Mouse (Mus musculus): ENCODE data around the gene Clasrp.

The Clasrp gene

DNA sequence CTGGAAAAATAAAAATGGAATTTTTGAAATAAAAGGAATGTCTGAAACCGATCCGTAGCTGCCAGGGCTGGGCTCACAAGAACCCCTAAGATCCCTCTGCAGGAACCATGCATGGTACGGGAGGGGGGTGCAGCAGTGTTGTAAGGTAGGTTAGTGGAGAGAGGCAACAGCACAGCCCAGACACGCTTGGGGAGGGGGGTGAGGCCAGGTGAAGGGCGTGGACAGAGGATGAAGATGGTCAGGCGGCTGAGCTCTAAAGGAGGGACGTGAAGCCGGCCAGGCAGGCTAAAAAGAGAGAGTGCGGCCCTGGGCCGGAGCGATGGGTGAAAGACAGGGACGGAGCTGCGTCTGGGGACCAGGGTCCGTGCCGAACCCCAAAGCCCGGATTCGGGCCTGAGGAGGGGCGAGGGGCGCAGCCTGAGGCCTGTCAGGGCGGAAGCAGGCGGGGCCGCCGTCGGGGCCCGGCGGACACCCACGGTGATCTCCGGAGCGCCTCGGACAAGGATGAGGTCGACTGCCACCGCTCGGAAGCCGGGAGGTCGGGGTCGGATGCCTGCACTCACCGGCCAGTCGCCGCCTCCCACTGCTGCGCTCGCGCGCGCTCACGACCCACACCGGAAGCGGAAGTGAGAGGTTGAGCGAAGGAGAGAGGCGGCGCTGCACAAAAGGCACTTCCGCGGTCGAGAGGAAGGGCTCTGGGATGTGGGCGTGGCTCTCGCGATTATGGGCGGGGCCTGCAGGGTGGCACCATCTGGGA, at the start of gene Clasrp:
Gene Clasrp, minus strand, starts transcription at position 638 of the 757 bp plus-strand sequence.
- DNase-seq (ENCODE audit: low read depth): peak; percentile 94

DNA sequence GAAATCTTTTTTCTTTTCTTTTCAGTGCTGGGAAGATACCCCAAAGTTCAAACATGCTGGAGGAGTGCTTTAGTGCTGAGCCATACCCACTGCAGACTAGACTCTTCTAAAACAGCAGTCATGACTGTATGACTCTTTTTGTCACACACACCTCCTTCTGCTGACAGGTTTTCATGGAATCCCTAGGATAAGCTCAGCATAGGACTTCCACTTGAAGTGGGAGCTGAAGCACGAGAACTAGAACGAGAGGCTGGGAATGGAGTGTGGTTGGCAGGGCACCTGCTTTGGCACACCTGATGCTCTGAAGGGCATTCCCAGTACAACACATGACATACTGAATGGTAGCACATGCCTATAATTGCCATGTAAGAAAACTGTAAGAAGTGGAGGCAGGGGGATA, 48.3 kb upstream of the Clasrp start:
- no peak for DNase-seq (ENCODE audit: low read depth)

DNA sequence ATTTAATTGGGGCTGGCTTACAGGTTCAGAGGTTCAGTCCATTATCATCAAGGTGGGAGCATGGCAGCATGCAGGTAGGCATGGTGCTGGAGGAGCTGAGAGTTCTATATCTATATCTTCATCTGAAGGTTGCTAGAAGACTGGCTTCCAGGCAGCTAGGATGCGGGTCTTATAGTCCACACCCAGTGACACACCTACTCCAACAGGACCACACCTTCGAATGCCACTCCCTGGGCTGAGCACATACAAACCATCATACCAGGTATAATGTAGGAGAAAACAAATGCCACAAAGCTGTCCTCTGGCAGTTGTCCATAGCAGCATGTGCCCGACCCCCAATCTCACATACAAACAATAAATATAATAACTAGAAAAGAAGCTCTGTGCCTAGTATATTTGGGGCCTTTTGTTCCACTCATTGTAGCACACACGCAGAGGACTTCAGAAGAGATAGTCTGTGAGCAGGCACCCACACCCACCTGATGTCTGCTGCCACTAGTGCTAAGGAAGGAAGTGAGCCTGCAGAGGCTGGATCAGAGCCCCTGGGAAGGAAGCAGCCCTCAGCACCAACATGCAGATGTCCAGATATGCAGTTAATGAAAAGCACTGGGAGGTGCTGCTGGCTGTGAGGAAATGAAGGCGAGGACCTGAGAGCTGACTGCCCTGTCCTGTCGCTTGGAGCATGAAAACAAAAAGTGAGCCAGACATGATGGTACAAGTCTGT, 46.9 kb upstream of the Clasrp start:
- DNase-seq (ENCODE audit: low read depth): no peak

DNA sequence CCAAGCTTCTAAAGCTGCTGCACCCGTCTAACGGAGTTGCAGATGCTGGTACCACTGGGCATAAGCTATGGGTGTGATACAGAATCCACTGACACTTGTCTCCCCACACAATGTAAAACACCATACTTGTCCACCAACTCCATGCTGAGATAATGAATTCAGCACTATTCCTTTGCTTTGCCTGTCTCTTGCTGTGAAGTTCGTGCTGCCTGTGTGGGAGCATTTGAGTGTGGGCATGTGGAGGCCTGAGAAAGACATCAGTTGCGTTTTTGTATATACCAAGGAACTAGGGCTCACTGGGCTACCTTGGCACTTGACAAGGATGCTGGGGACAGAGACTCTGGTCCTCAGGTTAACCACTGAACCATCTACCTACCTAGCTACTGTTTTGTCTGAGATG, 36.9 kb upstream of the Clasrp start:
- no peak for DNase-seq (ENCODE audit: low read depth)

DNA sequence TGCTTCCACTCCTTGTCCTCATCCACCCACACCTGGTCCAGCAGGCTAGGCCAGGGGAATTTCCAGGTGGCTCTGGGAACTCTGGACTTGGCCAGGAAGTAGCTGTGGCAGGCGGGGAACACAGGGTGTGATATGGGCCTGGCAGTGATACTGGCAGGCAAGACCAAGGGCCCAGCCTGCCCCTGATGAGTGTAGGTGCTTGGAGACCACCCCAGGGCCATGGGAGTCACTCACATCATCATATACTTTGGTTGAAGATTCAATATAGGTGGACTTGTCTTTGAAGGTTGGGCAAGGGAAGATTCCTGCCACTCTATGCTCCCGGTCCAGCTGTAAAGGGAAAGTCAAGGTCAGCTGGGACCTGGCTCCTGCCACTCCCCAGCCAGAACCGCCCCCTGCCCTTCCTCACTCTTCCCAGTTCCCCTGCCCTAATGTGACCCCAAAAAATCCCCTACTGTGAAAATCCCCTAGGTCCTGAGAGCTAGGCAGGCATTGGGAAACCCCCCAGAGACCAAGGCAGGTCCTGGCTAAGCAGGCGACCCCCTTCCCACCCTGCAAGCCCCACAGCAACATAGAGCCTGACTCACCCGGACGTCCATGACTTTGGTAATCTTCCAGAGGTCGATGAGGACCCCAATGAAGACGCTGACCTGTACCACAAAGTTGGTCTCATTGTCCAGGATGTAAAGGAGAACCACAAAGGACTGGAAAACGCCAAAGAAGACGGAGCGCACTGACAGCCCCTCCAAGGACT, 31.0 kb upstream of the Clasrp start:
- DNase-seq (ENCODE audit: low read depth): no peak

DNA sequence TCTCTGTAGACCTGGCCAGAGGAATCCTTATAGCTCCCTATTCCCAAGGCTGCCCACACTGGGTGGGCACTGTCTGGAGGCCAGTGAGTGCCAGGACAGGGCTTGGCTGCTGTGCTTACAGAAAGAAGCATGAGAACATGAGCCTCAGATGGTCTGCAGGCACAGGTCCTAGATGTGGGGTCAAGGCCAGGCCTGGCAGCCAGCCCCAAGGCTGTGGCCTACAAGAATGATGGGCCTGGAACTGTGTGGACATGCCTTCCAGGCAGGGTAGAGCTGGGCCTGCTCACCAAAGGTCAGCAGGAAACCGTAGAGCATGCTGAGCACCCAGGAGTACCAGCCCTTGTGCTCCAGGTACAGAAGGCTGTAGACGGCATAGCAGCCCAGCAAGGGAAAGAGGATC, 30.3 kb upstream of the Clasrp start:
- DNase-seq (ENCODE audit: low read depth): no peak

DNA sequence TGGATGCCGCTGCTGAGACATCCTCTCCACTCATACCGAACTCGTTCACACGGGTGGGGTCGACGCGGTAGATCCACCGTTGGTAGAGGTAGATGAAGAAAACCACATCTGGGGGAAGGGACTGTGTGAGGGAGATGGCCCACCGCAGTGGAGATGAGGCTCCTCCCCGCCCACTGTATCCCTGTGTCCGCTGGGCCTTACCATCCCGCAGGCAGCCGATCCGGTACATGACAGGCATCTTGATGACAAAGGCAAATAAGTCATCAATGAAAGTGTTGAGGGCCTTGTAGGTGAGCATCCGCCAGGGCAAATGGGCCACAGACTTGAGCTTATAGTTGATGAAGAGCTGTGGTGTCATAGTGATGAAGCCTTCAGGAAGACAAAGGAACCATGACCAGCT, 29.6 kb upstream of the Clasrp start:
- DNase-seq (ENCODE audit: low read depth): no peak

DNA sequence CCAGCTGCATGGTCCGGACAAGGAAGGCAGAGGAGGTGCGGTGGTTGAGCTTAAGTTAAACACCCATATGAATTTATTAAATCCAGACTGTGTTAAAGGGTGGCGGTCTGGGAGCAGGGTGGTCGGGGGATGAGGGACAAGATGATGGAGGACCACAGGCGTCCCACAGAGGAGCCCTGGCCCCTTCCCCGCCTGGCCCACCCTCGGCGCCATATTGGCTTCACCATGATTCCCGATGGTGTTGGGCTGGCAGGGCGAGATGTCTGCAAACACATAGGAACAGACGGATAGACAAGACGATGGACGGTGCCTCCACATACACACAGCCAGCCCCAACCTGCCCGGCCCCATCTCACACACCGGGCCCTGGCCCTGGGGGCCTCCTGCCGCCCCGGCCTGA, 28.9 kb upstream of the Clasrp start:
- DNase-seq (ENCODE audit: low read depth): no peak

DNA sequence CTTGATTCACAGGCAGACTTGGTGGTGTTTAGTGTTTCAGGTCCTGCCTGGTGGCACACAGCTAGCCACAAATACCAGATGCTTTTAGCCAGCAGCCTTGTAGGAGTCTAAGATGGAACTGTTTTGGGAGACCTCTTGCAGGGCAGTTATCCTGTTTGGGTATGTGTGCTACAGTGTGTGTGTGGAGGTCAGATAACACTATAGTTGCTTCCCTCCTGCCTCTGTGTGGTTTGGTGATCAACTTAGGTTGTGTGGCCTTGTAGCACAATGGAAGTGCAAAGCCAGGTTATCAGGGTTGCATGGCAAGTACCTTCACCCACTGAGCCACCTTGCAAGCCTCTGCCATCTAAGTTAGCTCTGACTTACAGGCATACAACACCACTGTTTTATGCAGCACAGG, 28.4 kb upstream of the Clasrp start:
- DNase-seq (ENCODE audit: low read depth): peak; percentile 58

DNA sequence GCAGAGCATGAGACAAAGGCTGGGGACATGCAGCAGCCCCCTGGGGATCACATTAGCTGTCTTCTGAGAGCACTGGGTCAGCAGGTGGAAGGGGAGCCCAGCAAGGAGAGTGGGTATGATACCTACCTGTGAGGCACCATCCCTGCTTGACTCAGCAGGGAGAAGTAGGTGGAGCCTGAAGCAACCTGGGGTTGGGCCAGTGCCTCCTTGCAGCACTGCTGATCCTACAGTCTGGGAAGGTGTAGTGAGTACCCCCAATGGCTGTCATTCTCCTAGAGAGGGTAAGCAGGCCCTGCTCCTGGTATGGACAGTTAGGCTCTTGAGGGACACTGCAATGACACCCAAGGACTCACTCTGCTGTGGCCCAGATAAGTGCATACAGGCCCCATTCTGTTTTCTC, 28.0 kb upstream of the Clasrp start:
- no peak for DNase-seq (ENCODE audit: low read depth)

DNA sequence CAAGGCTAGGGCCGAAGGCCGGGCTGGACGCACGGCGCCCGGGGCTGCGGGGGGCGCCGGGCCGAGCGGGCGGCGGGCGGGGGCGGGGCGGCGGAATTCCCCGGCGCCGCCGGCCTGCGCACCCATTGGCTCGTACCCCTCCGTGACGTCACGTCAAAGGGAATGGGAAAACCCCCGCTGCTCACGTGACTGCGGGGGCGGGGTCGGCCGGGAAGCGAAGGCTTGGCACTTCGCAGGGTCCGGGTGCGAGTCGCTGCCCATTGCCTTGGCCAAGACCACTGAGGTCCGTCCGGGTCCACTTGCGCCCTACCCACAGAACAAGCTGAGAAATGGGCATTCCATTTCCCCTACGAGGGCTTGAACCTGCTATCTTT, 25.1 kb upstream of the Clasrp start, which contains the start of gene Relb:
Gene Relb, minus strand, starts transcription at position 78 of the 374 bp plus-strand sequence.
- peak; percentile 83 for DNase-seq (ENCODE audit: low read depth)

DNA sequence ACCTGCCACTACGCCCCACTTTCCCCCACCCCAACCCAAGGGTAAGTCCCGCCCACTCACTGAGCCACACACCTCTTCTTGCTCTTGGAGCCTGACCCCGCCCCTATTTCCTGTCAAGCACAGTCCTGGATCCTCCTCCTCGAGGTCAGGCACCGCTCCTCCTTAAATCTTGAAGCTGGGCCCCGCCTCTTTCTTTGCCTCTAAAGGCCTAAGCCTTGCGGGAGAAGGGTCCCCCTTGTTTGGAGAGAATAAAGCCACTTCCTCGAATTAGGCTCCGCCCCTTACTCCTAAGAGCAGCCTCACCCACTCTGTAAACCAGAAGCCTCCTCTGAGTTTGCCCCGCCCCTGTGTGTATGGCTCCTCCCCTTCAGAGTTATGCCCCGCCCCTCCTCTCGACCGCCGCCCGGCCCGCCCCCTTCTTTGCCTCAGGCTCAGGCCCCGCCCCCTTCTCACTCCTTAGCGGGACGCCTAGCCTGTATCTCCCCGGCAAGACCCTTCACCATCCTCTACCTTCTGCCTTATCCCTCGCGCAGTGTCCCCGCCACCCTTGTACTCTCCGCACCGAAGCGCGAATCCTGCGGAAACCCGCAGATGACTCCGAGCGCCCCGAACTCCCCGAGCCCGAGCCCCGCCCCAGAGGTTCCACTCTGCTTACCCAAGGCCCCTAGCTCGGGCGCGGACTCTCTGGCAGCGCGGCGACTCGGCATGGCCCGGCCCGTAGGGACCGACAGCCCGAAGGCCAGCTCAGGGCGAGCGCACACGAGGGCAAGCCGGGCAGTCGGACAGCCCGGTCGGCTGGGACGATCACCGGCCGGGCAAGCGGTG, 24.5 kb upstream of the Clasrp start:
- DNase-seq (ENCODE audit: low read depth): peak; percentile 93

DNA sequence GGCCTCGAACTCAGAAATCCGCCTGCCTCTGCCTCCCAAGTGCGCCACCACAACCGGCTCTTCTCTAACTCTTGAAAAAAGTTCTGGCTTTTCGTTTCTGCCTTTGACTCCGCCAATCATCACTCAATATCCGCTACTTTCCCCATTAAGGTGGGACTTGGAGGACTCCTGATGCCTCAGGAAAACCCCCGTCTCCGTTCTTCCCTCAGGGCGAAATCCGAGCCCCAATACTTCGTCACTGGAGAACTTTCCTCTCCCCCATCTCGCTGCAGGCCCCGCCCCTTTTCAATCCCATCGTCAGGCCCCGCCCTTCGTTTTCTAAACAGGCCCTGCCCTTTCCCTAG, 23.9 kb upstream of the Clasrp start:
- no peak for DNase-seq (ENCODE audit: low read depth)

DNA sequence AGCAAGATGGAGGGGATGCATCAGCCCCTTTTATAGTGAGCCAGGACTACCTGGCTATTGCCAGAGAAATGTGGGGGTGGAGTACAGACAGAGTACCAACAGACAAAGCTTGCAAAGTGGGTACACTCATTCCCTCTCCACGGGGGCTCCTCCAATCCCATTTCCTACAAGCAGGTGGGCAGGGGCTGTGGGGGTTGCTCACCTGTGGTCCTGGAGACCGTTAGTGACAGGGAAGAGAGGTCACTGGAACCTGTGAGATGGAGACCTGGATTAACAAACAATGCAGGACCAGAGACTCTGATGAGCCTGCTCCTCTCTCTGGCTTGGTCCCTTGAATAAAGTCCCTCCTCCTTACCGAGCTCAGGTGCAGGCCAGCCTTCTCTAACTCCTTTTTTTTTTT, 23.4 kb upstream of the Clasrp start:
- no peak for DNase-seq (ENCODE audit: low read depth)

DNA sequence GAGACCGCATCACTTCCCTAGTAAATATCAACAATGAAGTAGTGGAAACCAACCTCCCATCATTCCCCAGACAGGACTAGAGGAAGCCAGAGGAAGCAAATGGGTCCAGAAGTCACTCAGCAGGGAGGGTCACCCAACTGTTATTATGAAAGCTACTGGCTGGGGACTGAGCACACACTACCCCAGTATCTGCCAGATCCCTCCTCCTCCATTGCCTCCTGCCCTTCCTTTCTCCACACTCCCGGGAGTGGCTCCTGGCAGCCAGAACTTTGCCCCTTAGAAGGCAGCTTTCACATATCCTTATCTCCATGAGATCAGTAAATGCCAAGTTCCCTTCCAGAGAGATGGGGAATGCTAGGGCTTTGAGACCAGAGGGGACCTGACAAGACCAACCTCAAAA, 19.1 kb upstream of the Clasrp start:
- DNase-seq (ENCODE audit: low read depth): no peak

DNA sequence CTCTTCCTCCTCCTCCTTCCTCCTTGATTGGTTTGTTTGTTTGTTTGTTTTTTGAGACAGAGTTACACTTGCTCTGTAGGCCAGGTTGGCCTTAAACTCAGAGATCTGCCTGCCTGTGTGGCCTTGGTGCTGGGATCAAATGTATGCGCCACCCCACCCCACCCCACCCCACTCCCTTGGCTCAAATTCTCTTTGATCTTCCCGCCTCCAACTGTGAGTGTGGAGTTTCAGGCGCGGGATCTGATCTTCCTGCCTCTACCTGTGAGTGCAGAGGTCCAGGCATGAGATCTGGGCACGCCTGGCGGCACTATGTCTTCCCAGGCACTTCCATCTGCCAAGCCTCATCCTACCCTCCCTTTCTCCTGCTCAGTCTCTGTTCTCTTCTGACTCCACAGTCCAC, 18.0 kb upstream of the Clasrp start:
- no peak for DNase-seq (ENCODE audit: low read depth)

DNA sequence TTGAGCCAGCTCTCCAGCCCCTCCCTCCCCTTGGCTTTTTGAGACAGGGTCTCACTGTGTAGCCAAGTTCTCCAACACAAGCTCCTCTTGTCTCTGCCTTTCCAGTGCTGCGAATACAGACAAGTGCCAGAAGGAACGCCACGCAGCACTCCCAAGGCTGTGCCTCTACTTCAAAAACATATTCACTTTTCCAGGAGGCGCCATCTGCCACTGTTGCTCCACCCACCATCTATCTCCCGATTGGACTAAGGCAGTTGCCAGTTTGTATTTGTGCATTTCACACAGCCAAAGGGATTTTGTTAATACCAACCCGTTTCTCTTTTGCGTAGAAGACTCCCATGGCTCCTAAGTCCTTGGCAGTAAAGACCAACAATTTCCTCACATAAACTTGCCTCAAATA, 16.5 kb upstream of the Clasrp start:
- DNase-seq (ENCODE audit: low read depth): no peak

DNA sequence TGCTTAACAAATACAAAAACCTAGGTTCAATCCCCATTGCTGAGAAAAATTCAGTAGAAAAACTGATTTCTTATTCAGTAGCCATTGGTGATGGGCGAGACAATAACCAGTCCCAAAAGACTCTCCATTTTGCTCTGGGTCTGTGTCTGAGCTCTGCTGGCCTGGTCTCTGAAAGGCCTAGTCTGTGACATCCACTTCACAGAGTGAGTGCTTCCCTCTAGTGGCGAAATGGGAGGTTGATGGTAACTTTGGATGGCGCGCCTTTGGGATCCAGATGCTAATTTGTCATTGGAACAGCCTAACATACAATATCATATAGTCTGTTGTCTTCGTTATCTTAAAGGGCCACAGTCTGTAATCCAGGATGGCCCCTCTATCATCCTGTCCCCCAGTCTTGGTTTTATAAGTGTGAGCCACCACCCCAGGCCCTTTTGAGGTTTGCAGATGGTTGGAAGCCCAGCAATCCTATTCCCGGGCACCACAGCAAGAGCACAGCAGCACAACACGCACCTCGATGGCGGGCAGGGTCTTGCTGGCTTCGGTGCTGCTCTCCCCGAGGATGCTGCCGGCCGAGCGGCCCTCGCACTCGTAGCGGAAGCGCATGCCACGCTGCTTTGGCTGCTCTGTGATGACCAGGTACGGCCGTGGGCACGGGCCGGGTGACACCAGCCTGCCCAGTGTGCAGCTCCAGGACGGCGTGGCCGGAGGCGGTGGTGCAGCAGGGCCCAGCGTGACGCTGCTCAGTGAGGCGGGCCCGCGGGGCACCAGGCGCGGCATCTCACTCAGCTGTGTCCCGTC, 14.9 kb upstream of the Clasrp start:
- peak; percentile 88 for DNase-seq (ENCODE audit: low read depth)

DNA sequence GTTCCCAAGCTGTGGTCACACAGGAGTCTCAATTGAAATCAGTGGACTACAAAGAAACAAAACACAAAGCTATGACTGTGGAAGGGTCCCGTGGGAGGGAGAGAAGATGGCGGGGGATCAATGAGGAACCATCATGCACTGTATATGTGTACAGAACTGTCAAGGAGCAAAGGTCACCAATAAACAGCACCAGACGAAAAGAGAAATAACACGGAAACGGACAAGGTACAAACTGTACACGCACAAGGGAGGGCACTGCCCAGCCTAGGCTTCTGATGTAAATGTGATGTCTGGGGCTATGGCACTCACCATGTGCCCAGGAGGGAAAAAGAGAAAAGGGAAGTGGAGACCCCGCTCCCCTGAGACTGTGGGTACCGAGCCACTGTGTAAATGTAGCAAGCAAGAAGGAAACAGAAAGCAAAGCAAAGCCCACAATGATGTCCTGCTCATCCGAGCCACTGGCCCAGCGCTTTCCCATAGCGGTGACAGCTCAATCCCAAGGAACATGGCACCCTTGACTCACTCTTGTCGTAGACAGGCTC, 10.8 kb upstream of the Clasrp start:
- no peak for DNase-seq (ENCODE audit: low read depth)

DNA sequence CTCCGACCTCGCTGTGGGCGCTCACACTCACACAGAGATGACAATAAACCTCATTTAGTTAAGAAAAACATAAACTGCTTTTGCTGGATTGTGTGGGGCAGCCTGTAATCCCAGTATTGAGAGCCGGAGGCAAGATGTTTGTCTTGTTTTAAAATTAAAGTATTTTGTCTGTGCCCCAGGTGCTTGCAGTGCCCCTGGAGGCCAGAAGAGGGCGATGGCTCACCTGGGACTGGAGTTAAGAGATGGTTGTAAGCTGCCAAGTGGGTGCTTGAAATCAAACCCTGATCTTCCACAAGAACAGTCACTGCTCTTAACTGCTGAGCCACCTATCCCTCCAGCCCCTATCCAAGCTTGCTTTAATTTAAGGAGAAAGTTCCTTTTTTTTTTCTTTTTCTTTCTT, 6.7 kb upstream of the Clasrp start:
- DNase-seq (ENCODE audit: low read depth): no peak
